In genomic region chr7:24955226-24955625, GRCm38 (mm10) we compare ENCODE assay signal across 10 mouse cellular contexts. TPM values are rescaled to one million over a fixed set of nuclear protein-coding genes. Genes with fewer than 3 reads are reported as not detected.
DNase-seq lines count a peak whose midpoint lies in the region; ATAC-seq lines count a peak whose summit lies in the region.
"Had no signal": no experiment of that assay in that cellular context is flagged by ENCODE, and none has a peak within 500 bp of the region (broad histone marks: within the 10 kb centered on the region; RNA-seq: fewer than 3 reads in every experiment).

No protein-coding gene starts in this region.

- no peak for DNase-seq in kidney, postnatal 25 days
- no peak for DNase-seq in embryonic facial prominence, embryonic 14.5 days (ENCODE audit: low spot score)
- DNase-seq in neural tube, embryonic 11.5 days (ENCODE audit: low spot score) = no peak
- no peak for DNase-seq in adrenal gland, adult (ENCODE audit: inconsistent age in 2 of 2, low spot score in 1 of 2)

- peaks cover 11% of the 10 kb centered on the region; the same call in 1 of the 2 replicates for H3K4me1 ChIP-seq in kidney, embryonic 16.5 days (ENCODE audit: insufficient read depth, low read length)
- peaks cover 3% of the 10 kb centered on the region; the same call in 1 of the 2 replicates for H3K4me1 ChIP-seq in embryonic facial prominence, embryonic 14.5 days (ENCODE audit: control insufficient read depth, insufficient read depth, low read length)
- peaks cover 10% of the 10 kb centered on the region for H3K4me1 ChIP-seq in intestine, embryonic 15.5 days (replicated peaks)
- peaks cover 20% of the 10 kb centered on the region; the same call in 1 of the 2 replicates for H3K4me1 ChIP-seq in neural tube, embryonic 11.5 days (ENCODE audit: control insufficient read depth, insufficient read depth, low read length)

- H3K4me3 ChIP-seq in kidney, embryonic 16.5 days (ENCODE audit: low read length) = peak overlapping the region; percentile 50
- H3K4me3 ChIP-seq in embryonic facial prominence, embryonic 14.5 days (ENCODE audit: low read depth, low read length) = peak overlapping the region; percentile 47
- H3K4me3 ChIP-seq in intestine, embryonic 15.5 days (replicated peaks) = peak overlapping the region; percentile 40
- peak overlapping the region; percentile 31 for H3K4me3 ChIP-seq in neural tube, embryonic 11.5 days (ENCODE audit: low read depth, low read length)

- H3K27ac ChIP-seq in kidney, embryonic 16.5 days (ENCODE audit: low read length) = no peak overlapping the region
- H3K27ac ChIP-seq in embryonic facial prominence, embryonic 14.5 days (replicated peaks; ENCODE audit: low read depth, low read length) = no peak overlapping the region
- H3K27ac ChIP-seq in intestine, embryonic 15.5 days = no peak overlapping the region
- no peak overlapping the region for H3K27ac ChIP-seq in neural tube, embryonic 11.5 days (ENCODE audit: low read depth, low read length)

- H3K4me2 ChIP-seq in kidney, embryonic 16.5 days (replicated peaks; ENCODE audit: low read depth, low read length) = peak overlapping the region; percentile 72
- H3K4me2 ChIP-seq in embryonic facial prominence, embryonic 14.5 days (ENCODE audit: low read depth, low read length) = peak overlapping the region; percentile 66
- H3K4me2 ChIP-seq in intestine, embryonic 15.5 days (replicated peaks) = peak overlapping the region; percentile 74
- peak overlapping the region; percentile 51 for H3K4me2 ChIP-seq in neural tube, embryonic 11.5 days (ENCODE audit: low read depth)

- H3K9ac ChIP-seq in kidney, embryonic 16.5 days (replicated peaks; ENCODE audit: low read length) = no peak overlapping the region; the same call in 1 of the 2 replicates
- H3K9ac ChIP-seq in embryonic facial prominence, embryonic 14.5 days (ENCODE audit: low read depth, low read length) = peak overlapping the region; percentile 64
- no peak overlapping the region for H3K9ac ChIP-seq in intestine, embryonic 15.5 days
- peak overlapping the region; percentile 40 for H3K9ac ChIP-seq in neural tube, embryonic 11.5 days (ENCODE audit: low read length)

- ATAC-seq in kidney, embryonic 16.5 days (ENCODE audit: low FRiP score, low TSS enrichment) = no peak
- no peak for ATAC-seq in embryonic facial prominence, embryonic 14.5 days (ENCODE audit: low read depth)
- ATAC-seq in intestine, embryonic 15.5 days = no peak
- ATAC-seq in neural tube, embryonic 11.5 days (ENCODE audit: insufficient read depth, low FRiP score, low TSS enrichment) = no peak
- no peak for ATAC-seq in granulocyte monocyte progenitor cell, adult 5-6 weeks (replicated peaks; ENCODE audit: poor library complexity, severe bottlenecking)
- ATAC-seq in inflammation-experienced regulatory T-cells, adult 6 months = no peak

- no peaks in the 10 kb centered on the region for H3K9me3 ChIP-seq in kidney, embryonic 16.5 days (ENCODE audit: low read length)
- no peaks in the 10 kb centered on the region for H3K9me3 ChIP-seq in embryonic facial prominence, embryonic 14.5 days (ENCODE audit: control insufficient read depth, low read length)
- no peaks in the 10 kb centered on the region for H3K9me3 ChIP-seq in intestine, embryonic 15.5 days
- H3K9me3 ChIP-seq in neural tube, embryonic 11.5 days (ENCODE audit: control insufficient read depth, low read length) = no peaks in the 10 kb centered on the region

- no peaks in the 10 kb centered on the region for H3K36me3 ChIP-seq in kidney, embryonic 16.5 days (ENCODE audit: insufficient read depth, low read length)
- no peaks in the 10 kb centered on the region for H3K36me3 ChIP-seq in embryonic facial prominence, embryonic 14.5 days (ENCODE audit: control insufficient read depth, insufficient read depth, low read length)
- no peaks in the 10 kb centered on the region for H3K36me3 ChIP-seq in intestine, embryonic 15.5 days
- H3K36me3 ChIP-seq in neural tube, embryonic 11.5 days (ENCODE audit: control insufficient read depth, insufficient read depth, low read length) = no peaks in the 10 kb centered on the region
- H3K36me3 ChIP-seq: G1E had no signal

- 3% methylated on average over 31 of the region's 33 CpGs for WGBS in kidney, embryonic 16.5 days
- 2% methylated on average over 19 of the region's 33 CpGs for WGBS in embryonic facial prominence, embryonic 14.5 days
- 3% methylated on average over 24 of the region's 33 CpGs for WGBS in intestine, embryonic 15.5 days
- WGBS in neural tube, embryonic 11.5 days = under 1% methylated on average over 32 of the region's 33 CpGs

- H3K27me3 ChIP-seq in kidney, embryonic 16.5 days (ENCODE audit: insufficient read depth, low read length) = peaks cover 67% of the 10 kb centered on the region
- peaks cover 74% of the 10 kb centered on the region for H3K27me3 ChIP-seq in embryonic facial prominence, embryonic 14.5 days (replicated peaks; ENCODE audit: control insufficient read depth, insufficient read depth, low read length)
- H3K27me3 ChIP-seq in intestine, embryonic 15.5 days (replicated peaks) = peaks cover 70% of the 10 kb centered on the region
- peaks cover 44% of the 10 kb centered on the region for H3K27me3 ChIP-seq in neural tube, embryonic 11.5 days (ENCODE audit: control insufficient read depth, insufficient read depth, low read length)

RNA-seq across cellular contexts. Expression of gene Gm4881, which starts 10.9 kb away (rescaled TPM):
- polyA plus RNA-seq in kidney, embryonic 16.5 days (2015; fragmentation: Nextera tagmentation; extraction: Ambion mirVana) = not detected in 2 replicates
- polyA plus RNA-seq in embryonic facial prominence, embryonic 14.5 days (2014; fragmentation: Nextera tagmentation; extraction: Ambion mirVana) = not detected in 2 replicates
- polyA plus RNA-seq in intestine, embryonic 15.5 days (2015; fragmentation: Nextera tagmentation; extraction: Ambion mirVana) = not detected in 2 replicates
- polyA plus RNA-seq in neural tube, embryonic 11.5 days (2014; fragmentation: Nextera tagmentation; extraction: Ambion mirVana) = 0.28 and 0.86 TPM in 2 replicates
- total RNA-seq in granulocyte monocyte progenitor cell, adult 5-6 weeks (2014; fragmentation: Nextera tagmentation) = not detected in 2 replicates
- total RNA-seq in granulocyte monocyte progenitor cell, adult 5-6 weeks (2017) = not detected in 2 replicates
- polyA plus RNA-seq in inflammation-experienced regulatory T-cells, adult 6 months (2017; shearing (Covaris generic)) = not detected
- total RNA-seq: G1E; liver, adult 2 months had no signal
- polyA plus RNA-seq: G1E; liver, adult 2 months had no signal

RNA-seq across cellular contexts. Expression of gene Rabac1, which starts 17.3 kb away (rescaled TPM):
- polyA plus RNA-seq in kidney, embryonic 16.5 days (2015; fragmentation: Nextera tagmentation; extraction: Ambion mirVana) = 183 and 199 TPM in 2 replicates
- polyA plus RNA-seq in embryonic facial prominence, embryonic 14.5 days (2014; fragmentation: Nextera tagmentation; extraction: Ambion mirVana) = 218 and 219 TPM in 2 replicates
- polyA plus RNA-seq in intestine, embryonic 15.5 days (2015; fragmentation: Nextera tagmentation; extraction: Ambion mirVana) = 123 and 157 TPM in 2 replicates
- polyA plus RNA-seq in neural tube, embryonic 11.5 days (2014; fragmentation: Nextera tagmentation; extraction: Ambion mirVana) = 111 and 118 TPM in 2 replicates
- 112 and 164 TPM in 2 replicates for total RNA-seq in granulocyte monocyte progenitor cell, adult 5-6 weeks (2014; fragmentation: Nextera tagmentation)
- 118 and 121 TPM in 2 replicates for total RNA-seq in granulocyte monocyte progenitor cell, adult 5-6 weeks (2017)
- 100 to 1,000 TPM; 119 to 244 (median 236) TPM for polyA plus RNA-seq in inflammation-experienced regulatory T-cells, adult 6 months (2017; shearing (Covaris generic))

RNA-seq across cellular contexts. Expression of gene Atp1a3, which starts 50.5 kb away (rescaled TPM):
- polyA plus RNA-seq in kidney, embryonic 16.5 days (2015; fragmentation: Nextera tagmentation; extraction: Ambion mirVana) = 0.66 and 1.5 TPM in 2 replicates
- 7.2 and 9.0 TPM in 2 replicates for polyA plus RNA-seq in embryonic facial prominence, embryonic 14.5 days (2014; fragmentation: Nextera tagmentation; extraction: Ambion mirVana)
- 3.8 TPM in 2 replicates for polyA plus RNA-seq in intestine, embryonic 15.5 days (2015; fragmentation: Nextera tagmentation; extraction: Ambion mirVana)
- polyA plus RNA-seq in neural tube, embryonic 11.5 days (2014; fragmentation: Nextera tagmentation; extraction: Ambion mirVana) = 50.6 and 59.9 TPM in 2 replicates
- total RNA-seq in granulocyte monocyte progenitor cell, adult 5-6 weeks (2014; fragmentation: Nextera tagmentation) = 34.6 and 53.7 TPM in 2 replicates
- 24.4 and 34.1 TPM in 2 replicates for total RNA-seq in granulocyte monocyte progenitor cell, adult 5-6 weeks (2017)
- polyA plus RNA-seq in inflammation-experienced regulatory T-cells, adult 6 months (2017; shearing (Covaris generic)) = 1 to 10 TPM in 2 of 3 experiments, under 1 TPM in 1; 0.62 to 3.6 (median 3.4) TPM

RNA-seq across cellular contexts. Expression of gene Arhgef1, which starts 52.5 kb away (rescaled TPM):
- polyA plus RNA-seq in kidney, embryonic 16.5 days (2015; fragmentation: Nextera tagmentation; extraction: Ambion mirVana) = 94.7 and 105 TPM in 2 replicates
- 86.7 and 89.3 TPM in 2 replicates for polyA plus RNA-seq in embryonic facial prominence, embryonic 14.5 days (2014; fragmentation: Nextera tagmentation; extraction: Ambion mirVana)
- polyA plus RNA-seq in intestine, embryonic 15.5 days (2015; fragmentation: Nextera tagmentation; extraction: Ambion mirVana) = 76.5 and 77.7 TPM in 2 replicates
- 52.3 and 56.5 TPM in 2 replicates for polyA plus RNA-seq in neural tube, embryonic 11.5 days (2014; fragmentation: Nextera tagmentation; extraction: Ambion mirVana)
- total RNA-seq in granulocyte monocyte progenitor cell, adult 5-6 weeks (2014; fragmentation: Nextera tagmentation) = 81.5 and 141 TPM in 2 replicates
- 36.5 and 50.2 TPM in 2 replicates for total RNA-seq in granulocyte monocyte progenitor cell, adult 5-6 weeks (2017)
- 100 to 1,000 TPM; 112 to 198 (median 176) TPM for polyA plus RNA-seq in inflammation-experienced regulatory T-cells, adult 6 months (2017; shearing (Covaris generic))

RNA-seq across cellular contexts. Expression of gene Cd79a, which starts 58.0 kb away (rescaled TPM):
- polyA plus RNA-seq in kidney, embryonic 16.5 days (2015; fragmentation: Nextera tagmentation; extraction: Ambion mirVana) = 1.8 and 2.0 TPM in 2 replicates
- 0.35 and 0.60 TPM in 2 replicates for polyA plus RNA-seq in embryonic facial prominence, embryonic 14.5 days (2014; fragmentation: Nextera tagmentation; extraction: Ambion mirVana)
- 0.19 and 0.29 TPM in 2 replicates for polyA plus RNA-seq in intestine, embryonic 15.5 days (2015; fragmentation: Nextera tagmentation; extraction: Ambion mirVana)
- polyA plus RNA-seq in neural tube, embryonic 11.5 days (2014; fragmentation: Nextera tagmentation; extraction: Ambion mirVana) = 0.27 TPM in 1 of 2 replicates, not detected in the other
- not detected in 2 replicates for total RNA-seq in granulocyte monocyte progenitor cell, adult 5-6 weeks (2014; fragmentation: Nextera tagmentation)
- total RNA-seq in granulocyte monocyte progenitor cell, adult 5-6 weeks (2017) = not detected in 2 replicates
- polyA plus RNA-seq in inflammation-experienced regulatory T-cells, adult 6 months (2017; shearing (Covaris generic)) = 10 to 100 TPM in 2 of 3 experiments, 1 to 10 TPM in 1; 2.2 to 13.5 (median 10.8) TPM

Comparison
In these comparisons a context has a peak if more than half of its experiments do, and no peak if none do; other contexts are left out.
1. H3K9ac ChIP-seq: peak in embryonic facial prominence, embryonic 14.5 days (single experiment) and neural tube, embryonic 11.5 days (single experiment); none in kidney, embryonic 16.5 days (single experiment) and intestine, embryonic 15.5 days (single experiment).
2. Peak in every context shown above with its lines, with median percentiles within 50 percentile points of each other: H3K4me2 ChIP-seq and H3K4me3 ChIP-seq.